Mouse (Mus musculus) CD4-positive, CD25-positive, alpha-beta regulatory T cell, adult 2 months (primary cell): ENCODE measurements around the gene Cyfip1.
A peak's percentile ranks its signal among the peaks of the same experiment; 100 is the strongest.
"Not testable (repeated sequence)": the region's sequence is repeated elsewhere in the genome, so short reads cannot be mapped to it uniquely, and the experiment has no call there.

Experiments
- DNase-seq: peaks from one replicate; pipeline ENCODE4 v3.0.0-alpha.2; 2012; ENCODE audit warnings: low read depth, low spot score

Cyfip1 gene

DNA sequence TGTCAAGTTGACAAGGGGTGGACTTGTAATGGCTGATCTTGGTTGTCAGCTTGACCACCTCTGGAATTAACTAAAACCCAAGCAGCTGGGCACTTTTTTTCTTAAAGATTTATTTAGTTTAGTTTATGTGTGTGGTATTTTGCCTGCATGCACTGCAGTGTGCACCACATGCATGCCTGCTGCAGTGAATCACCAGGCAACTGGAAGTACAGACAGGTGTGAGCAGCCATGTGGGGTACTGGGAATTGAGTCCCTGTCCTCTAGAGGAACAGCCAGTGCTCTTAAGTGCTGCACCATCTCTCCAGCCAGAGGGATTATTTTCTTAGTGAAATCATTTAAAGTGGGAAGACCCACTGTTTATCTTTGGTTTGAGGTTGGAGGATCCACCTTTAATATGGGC lies 23.5 kb downstream of the Cyfip1 start:
- DNase-seq: no peak

DNA sequence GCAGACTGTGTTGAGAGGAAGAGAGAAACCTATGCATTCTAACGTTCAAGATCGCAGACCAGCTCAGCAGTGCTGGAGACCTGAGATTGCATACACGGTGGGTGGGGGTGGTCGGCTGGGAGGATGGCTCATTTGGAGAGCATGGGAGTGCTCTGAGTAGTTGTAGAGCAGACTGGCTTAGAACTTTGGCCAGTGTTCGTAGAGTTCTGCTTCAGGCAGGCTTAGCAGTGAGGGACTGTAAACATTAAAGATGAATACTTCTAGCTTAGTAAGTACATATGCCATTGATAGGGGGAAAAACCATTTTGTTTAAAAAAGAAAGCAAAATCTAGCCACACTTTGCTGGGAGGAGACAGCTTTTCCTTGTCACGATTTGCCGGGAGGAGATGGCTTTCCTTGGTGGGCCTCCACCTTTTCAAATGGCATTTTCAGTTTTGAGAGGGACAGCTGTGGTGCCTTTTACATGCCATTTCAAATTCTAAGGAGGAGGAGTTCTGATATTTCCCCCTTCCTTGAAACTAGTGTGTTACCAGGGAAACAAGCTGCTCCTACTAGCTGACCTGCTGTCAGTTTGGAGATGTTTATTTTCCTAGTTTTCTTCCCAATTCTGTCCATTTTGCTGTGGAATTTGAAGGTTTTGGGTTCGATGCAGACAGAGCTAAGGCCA lies 24.3 kb downstream of the Cyfip1 start:
- DNase-seq: no peak

DNA sequence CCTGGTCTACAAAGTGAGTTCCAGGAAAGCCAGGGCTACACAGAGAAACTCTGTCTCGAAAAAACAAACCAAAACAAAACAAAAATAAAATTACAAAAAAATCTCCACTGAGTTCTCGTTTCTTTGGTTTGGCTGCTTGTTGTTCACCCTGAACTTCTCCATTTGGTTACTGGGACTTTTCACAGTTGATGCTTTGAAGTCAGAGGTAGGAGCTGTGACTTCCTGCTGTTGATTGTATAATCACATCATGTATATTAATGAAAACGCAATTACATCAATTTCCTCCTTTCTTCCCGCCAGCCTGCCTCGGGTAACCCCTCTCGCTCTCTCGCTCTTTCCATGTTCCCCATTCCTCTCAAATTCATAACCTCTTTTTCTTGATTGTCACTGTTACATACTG lies 26.7 kb downstream of the Cyfip1 start:
- no peak for DNase-seq

DNA sequence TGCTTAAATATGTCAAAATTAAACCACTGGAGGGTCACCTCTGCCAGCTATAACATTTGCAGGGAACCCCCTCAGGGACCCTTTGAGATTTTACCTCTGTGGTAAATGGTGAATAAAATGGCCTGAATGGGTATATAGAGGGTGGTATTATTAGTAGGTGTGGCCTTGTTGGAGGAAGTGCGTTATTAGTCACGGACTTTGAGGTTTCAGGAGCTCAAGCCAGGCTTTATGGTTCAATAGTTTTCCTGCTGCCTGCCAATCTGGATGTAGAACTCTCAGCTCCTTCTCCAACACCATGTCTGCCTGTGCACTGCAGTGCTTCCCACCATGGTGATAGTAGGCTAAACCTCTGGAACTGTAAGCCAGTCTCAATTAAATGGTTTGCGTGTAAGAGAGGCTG lies 27.7 kb downstream of the Cyfip1 start:
- no peak for DNase-seq

DNA sequence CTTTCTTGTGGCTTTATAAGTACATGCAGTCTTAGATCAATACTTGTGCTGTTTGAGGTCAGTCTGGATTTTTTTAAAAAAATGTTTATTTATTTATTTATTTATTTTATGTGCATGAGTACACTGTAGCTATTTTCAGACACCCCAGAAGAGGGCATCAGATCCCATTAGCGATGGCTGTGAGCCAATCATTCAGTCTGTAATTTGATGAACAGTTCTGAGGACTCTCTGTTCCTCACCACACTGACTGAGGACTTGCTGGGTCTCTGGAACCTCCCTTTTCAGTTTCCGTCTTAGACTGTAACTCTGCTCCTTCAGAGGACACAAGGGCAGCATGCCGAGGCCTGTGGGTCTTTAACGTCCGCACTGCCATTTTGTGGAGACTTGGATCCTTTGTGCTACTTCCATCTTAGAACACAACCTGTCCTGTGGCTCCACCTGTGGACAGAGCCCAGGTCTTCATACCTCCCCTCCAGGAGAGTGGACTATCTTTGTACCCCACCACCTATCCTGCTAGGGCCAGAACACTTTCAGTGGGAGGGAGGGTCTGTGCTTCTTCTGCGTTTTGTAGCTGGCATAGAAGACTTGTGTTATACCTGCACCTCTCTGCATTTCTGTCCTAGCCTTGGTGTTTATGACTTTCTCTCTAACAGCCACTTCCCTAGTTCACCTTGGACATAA lies 28.9 kb downstream of the Cyfip1 start:
- DNase-seq: no peak

DNA sequence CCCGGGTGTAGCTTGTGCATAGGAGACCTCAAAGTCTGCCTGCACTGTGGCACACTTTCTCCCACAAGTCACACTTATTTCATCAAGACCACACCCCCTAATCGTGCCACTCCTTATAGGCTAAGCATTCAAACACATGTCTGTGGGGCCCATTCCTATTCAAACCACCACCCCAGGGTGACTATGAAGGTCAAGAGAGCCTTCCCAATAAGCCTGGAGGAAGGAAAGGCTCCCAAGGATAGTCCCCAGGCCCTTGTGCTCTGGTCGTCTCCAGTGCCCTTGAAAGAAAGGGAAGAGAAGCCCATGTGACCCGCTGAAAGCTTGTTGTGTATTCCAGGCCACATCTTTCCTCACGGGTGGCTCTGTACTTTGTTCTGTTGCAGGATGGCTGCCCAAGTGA lies 29.9 kb downstream of the Cyfip1 start:
- DNase-seq: no peak

DNA sequence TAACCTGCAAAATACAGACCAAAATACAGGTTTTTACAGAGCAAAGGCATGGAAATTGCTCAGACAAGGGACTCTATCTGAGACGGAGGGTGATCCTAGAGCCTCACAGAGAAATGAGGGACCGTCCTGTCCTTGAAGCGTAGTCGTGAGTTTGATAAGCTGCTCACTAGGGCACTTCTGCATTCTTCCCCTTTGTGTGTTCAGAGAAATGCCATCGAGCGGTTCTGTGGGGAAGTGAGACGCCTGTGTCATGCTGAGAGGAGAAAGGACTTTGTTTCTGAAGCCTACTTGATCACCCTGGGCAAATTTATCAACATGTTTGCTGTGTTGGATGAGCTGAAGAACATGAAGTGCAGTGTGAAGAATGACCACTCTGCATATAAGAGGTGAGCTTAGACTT lies 33.2 kb downstream of the Cyfip1 start:
- no peak for DNase-seq

DNA sequence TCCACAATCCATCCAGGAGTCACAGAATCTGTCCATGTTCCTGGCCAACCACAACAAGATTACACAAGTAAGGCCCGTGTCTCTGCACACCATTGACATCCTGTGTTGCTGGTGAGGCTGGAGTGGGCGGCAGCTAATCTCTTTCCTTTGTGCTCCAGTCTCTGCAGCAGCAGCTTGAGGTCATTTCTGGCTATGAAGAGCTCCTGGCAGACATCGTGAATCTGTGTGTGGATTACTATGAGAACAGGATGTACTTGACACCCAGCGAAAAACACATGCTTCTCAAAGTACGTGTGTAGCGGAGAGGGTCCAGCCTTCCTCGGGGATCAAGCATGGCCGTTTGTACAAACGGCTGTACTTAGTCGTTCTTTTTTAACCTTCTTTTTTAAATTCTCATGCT lies 36.2 kb downstream of the Cyfip1 start:
- no peak for DNase-seq

DNA sequence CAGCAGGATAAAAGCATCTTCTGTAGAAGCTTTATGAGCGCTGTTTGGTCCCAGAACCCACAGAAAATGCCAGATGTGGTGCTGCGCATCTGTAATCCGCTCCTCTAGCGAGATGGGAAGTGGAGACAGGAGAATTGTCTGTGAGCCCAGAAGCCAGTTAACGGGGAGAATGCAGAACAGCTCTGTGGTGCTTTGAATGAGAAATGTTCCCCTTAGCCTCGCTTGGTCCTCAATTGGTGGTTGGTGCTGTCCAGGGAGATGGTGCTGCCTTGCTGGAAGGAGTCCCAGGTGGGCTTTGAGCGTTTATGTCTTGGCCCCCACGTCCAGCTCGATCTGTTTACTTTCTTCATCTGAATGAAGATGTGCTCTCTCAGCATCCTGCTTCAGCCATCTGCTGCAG lies 39.3 kb downstream of the Cyfip1 start:
- DNase-seq: no peak

DNA sequence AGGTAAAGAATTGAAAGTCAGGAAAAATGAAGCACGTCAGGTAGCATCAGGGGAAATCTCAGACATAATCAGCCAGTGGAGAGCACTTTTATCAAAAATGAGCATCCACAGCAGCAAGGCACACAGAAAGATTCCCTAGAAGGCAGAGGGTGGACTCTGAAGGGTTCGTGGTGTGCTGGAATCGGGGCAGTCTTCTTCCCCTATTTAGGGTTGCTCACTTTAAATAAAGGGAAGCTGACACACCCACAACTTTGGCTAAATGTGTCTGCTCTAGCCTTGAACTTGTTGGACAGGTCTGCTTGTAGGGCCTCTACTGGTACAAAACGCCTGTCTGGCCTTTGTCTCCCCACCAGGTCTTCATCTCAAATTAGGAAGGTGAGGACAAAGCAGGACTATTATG lies 47.1 kb downstream of the Cyfip1 start:
- no peak for DNase-seq

DNA sequence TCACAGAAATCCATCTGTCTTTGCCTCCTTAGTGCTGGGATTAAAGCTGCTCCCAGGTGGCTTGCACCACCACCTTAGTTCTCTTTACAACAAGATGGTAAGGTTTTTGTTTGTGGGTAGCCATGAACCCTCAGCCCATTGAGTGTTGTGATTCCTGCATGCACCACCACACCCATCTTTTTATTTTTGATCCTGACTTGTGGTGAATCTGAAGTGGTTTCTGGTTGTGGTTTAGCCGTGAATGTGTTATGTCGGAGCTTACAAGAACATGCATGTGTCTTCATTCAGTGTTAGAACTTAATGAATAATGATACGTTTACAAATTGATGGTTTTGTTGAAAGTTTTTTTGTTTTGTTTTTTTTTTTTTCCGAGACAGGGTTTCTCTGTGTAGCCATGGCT lies 48.5 kb downstream of the Cyfip1 start:
- no peak for DNase-seq

DNA sequence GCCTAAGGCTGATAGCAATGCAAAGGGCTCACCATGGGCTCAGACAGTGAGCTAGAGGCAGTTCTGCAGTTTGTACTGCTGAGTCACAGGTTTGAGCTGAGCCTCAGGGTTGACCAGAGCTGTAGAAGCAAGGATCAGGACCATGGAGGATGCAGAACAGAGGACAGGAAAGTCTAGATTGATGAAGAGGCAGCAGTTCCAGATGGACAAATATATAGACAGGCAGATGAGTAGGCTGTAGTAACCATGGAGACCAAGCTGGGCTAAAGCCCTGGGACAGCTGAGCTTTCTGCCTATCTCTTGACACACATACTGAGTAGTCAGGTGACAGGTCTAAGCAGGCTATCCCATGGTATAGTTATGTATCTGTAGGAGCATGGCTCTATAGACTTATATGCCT lies 49.2 kb downstream of the Cyfip1 start:
- no peak for DNase-seq

DNA sequence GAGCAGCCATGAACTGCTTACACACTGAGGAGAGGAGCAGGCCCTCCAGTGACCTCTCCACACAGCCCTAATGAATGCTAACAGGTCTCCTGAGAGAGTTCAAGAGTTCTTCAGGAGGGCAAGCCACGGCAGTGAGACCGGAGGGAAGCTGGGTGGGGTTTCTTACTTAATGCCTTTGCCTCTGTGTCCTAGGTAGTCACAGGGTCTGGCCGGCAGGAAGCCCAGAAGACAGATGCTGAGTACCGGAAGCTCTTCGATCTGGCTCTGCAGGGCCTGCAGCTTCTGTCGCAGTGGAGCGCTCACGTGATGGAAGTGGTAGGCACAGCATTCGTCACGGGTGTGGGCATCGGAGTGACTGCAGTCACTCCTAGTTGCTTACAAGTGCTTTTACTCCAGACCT lies 50.3 kb downstream of the Cyfip1 start:
- peak; percentile 34 for DNase-seq

DNA sequence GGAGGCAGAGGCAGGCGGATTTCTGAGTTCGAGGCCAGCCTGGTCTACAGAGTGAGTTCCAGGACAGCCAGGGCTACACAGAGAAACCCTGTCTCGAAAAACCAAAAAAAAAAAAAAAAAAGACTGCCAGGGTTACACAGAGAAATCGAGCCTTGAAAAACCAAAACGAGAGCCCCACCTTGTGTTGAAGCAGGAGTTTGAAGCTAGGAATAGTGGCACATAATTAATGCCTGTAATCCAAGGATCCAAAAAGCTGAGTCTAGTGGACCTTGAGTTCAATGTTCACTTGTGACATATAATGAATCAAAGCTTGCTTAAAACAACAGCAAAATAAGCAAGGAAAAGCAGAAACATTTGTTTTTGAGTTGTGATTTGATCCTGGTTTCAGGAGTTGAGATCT lies 62.2 kb downstream of the Cyfip1 start:
- DNase-seq: no peak

DNA sequence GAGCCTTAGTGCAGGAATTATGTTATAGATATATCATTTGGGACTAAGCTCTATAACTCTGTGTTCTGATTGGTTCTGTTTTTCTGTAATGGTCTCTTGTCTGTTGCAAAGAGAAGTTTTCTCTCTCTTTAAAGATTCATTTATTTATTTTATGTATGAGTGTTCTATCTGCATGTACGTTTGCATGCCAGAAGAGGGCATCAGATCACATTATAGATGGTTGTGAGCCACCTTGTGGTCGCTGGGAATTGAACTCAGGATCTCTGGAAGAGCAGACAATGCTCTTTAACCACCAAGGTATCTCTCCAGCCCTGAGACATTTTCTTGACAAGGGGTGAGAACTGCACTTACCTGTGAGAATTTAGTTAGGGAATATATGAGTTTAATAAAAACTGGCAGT lies 63.9 kb downstream of the Cyfip1 start:
- no peak for DNase-seq

DNA sequence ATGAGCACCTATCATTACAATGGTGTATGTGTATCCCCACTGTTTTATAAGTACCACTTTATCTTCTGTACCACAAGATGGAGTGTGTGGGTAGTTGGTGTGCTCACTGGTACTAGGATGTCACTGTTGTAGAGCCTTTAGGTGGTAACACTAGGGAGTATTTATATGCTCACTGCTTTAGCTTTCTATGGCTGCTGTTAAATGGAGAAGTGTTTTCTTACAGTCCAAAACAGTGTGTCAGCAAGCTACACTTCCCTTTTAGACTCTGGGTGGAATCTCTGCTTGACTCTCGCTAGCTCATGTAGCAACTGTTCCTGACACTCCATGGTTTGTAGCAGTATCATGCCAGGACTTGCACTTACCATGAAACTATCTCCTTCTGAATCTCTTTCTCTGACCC lies 68.0 kb downstream of the Cyfip1 start:
- DNase-seq: no peak

DNA sequence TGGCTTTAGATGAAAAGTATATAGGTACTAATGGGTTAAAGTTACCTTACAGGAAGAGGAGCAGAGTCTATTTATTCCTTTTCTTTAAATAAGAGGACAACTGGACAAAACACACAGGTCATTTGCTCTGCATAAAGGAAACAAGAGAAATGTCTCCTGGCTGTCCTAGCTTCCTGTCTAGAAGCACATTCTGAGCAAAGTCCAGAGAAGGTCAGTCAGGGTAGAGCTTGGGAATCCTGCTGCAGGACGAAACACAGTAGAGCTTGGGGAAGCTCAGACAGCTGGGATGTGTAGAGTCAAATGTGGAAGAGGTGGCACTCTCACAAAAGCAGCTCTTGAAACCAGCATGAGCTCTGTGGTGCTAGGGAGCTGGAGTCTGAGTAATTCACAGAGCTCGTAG lies 68.8 kb downstream of the Cyfip1 start:
- no peak for DNase-seq

DNA sequence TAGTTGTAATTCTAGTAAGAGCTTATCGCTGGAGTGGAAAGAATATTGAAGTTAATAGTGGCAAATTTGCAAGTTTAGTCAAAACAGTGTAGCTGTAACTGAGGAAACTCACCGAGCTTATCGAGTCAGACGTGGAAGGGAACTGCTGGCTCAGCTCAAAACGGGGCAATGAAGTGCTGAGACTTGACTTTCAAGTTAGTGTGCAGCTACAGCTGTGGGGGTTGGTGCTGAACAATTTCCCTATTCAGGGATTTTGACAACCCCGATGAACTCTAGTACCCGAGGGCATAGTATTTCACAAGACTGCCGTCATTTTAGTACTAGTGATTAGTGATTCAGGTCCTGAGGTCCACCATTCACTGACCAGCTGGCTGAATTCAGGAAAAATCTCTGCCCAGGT lies 69.8 kb downstream of the Cyfip1 start:
- peak; percentile 25 for DNase-seq

DNA sequence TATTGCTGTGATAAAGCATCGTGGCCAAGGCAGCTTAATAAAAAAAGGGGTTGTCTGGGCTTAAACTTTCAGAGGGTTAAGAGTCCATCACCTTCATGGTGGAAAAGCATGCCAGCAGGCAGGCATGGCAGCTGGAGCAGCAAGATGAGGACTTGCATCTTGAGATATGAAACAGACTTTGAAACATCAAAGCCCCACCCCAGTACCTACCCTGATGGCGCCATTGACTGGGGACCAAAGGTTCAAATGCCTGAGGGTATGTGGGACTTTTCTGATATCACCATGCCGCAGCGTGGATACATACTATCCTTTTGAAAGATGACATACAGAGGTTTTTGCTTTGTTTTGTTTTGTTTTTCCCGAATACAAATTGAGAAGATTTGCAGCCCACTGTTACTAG lies 70.6 kb downstream of the Cyfip1 start:
- no peak for DNase-seq

DNA sequence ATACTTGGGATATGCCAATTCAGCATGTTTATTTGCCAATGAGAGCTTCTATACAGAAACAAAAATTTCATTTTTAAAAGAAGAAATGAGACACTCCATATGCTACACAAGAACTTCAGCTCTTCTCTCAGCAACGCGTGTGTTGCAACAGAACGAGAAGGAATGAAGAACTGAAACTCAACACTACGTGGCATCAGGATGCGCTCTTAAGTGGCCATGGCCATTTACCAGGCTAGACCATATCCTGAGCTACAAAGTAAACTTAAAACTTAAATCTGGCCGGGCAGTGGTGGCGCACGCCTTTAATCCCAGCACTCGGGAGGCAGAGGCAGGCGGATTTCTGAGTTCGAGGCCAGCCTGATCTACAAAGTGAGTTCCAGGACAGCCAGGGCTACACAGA lies 76.8 kb downstream of the Cyfip1 start:
- DNase-seq: not testable (repeated sequence)

DNA sequence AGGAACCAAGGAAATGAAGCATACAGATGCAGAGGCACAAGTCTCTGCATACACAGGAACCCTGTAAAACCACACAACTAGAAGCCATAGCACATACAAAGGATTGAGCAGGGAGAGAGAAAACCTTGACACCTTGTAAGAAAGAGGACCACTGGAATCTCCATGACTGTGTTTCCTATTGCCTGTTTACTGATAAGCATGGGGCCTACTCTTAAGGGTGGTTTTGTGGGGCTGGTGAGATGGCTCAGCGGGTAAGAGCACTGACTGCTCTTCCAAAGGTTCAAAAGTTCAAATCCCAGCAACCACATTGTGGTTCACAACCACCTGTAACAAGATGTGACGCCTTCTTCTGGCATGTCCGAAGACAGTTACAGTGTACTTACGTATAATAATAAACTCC lies 85.7 kb downstream of the Cyfip1 start:
- no peak for DNase-seq

DNA sequence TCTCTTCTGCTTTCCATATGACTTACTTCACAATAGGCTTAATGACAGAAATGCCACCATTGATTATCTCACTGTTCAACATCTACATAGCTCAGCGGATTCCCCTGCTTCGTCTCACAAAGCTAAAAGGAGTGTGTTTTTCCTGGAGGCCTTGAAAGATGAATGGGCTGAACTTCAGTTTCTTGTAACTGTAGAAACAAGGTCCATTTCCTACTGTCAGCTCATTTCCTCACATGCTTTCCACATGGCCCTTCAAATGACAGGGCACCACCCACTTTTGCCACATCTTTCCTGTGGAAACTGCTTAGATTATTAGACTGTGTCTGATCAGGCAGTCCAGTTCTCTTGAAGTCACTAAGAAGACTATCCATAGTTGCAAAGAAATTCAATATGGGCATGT lies 87.1 kb downstream of the Cyfip1 start:
- no peak for DNase-seq

DNA sequence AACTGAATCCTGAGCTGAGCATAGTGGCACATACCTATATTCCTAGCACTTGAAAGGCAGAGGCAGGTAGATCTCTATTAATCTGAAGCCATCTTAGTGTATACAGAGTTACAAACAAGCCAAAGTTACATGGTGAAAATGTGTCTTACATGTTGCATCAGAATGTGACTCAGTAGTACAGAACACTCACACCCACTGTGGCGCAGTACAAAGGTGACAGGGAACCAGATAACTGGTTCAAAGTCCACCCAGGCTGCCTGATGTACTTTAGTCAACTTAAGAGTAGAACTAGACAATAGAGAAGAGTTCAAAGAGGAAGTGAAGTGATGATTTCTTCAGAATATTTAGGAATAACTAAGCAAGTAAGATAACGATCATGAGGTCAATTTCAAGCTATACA lies 93.5 kb downstream of the Cyfip1 start:
- no peak for DNase-seq

DNA sequence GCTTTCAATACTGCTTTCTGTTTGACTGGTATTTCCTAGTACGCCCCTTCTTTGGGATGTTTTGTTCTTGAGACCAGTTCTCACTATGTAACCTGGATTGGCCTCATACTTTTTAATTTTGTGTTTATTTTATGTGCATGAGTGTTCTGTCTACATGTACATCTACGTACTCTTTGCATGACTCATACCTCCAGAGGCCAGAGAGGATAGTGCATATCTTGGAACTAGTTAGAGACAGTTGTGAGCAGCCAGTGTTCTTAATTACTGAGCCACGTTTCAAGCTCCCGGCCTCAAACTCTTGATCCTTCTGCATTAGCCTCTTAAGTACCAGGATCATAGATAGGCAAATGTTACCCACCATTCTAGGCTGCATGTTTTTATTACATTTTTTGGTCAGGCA lies 96.8 kb downstream of the Cyfip1 start:
- DNase-seq: no peak
